30 mouse cellular contexts compared by ENCODE assay signal in the genomic region with DNA sequence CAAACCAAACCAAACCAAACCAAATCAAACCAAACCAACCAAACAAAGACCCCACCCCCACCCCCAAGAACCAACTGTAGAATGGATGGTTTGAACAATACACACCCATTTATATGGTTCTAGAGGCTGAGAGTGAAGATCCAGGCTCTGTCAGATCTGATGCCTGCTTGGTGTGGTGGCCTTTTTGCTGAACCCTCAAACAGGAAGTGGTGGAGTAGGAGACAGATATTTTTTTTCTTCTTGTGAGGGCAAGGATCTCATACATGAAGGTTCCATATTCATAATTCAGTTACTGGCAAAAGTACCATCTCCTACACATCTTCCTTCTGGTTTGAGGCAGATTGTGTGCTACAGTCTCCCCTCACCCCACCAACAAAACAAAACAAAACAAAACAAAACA. TPM values are rescaled to one million over a fixed set of nuclear protein-coding genes. Genes with fewer than 3 reads are reported as not detected.
DNase-seq lines count a peak whose midpoint lies in the region; ATAC-seq and TF ChIP-seq lines count a peak whose summit lies in the region.
"Had no signal": no experiment of that assay in that cellular context is flagged by ENCODE, and none has a peak within 500 bp of the region (broad histone marks: within the 10 kb centered on the region; RNA-seq: fewer than 3 reads in every experiment).

No protein-coding gene starts in this region.

- H3K36me3 ChIP-seq in hindbrain, postnatal 0 days (ENCODE audit: insufficient read depth, low read length) = no peaks in the 10 kb centered on the region
- H3K36me3 ChIP-seq: forebrain, embryonic 10.5 days; heart, embryonic 13.5 days; hindbrain, embryonic 13.5 days; intestine, embryonic 15.5 days; limb, embryonic 15.5 days; lung, embryonic 15.5 days; midbrain, embryonic 15.5 days; neural tube, embryonic 15.5 days had no signal

- H3K9ac ChIP-seq in hindbrain, postnatal 0 days (replicated peaks; ENCODE audit: low read length) = no peak overlapping the region
- H3K9ac ChIP-seq: heart, embryonic 13.5 days; hindbrain, embryonic 13.5 days; intestine, embryonic 15.5 days; limb, embryonic 15.5 days; liver, embryonic 14.5 days; lung, embryonic 15.5 days; midbrain, embryonic 15.5 days; neural tube, embryonic 15.5 days had no signal

- intact Hi-C loops in heart, postnatal 25 days (cut with DNase I) = no loop called here

- no peak for TF ChIP-seq CTCF in hindbrain, postnatal 0 days (IDR thresholded peaks at IDR 0.05; ENCODE audit: low read depth)

- no peak overlapping the region for H3K4me3 ChIP-seq in hindbrain, postnatal 0 days (ENCODE audit: low read length)
- H3K4me3 ChIP-seq: forebrain, embryonic 10.5 days; heart, embryonic 13.5 days; hindbrain, embryonic 13.5 days; intestine, embryonic 15.5 days; limb, embryonic 15.5 days; lung, embryonic 15.5 days; midbrain, embryonic 15.5 days; myocyte; neural tube, embryonic 15.5 days had no signal

- no peaks in the 10 kb centered on the region for H3K27me3 ChIP-seq in hindbrain, postnatal 0 days (ENCODE audit: insufficient read depth, low read length)
- H3K27me3 ChIP-seq: heart, embryonic 13.5 days; hindbrain, embryonic 13.5 days; intestine, embryonic 15.5 days; limb, embryonic 15.5 days; lung, embryonic 15.5 days; midbrain, embryonic 15.5 days; neural tube, embryonic 15.5 days had no signal

- H3K4me1 ChIP-seq in hindbrain, postnatal 0 days (ENCODE audit: insufficient read depth, low read length) = no peaks in the 10 kb centered on the region
- H3K4me1 ChIP-seq: forebrain, embryonic 10.5 days; heart, embryonic 13.5 days; hindbrain, embryonic 13.5 days; intestine, embryonic 15.5 days; limb, embryonic 15.5 days; lung, embryonic 15.5 days; midbrain, embryonic 15.5 days; neural tube, embryonic 15.5 days had no signal

- no peak overlapping the region for H3K27ac ChIP-seq in hindbrain, postnatal 0 days
- H3K27ac ChIP-seq: forebrain, embryonic 10.5 days; heart, embryonic 13.5 days; hindbrain, embryonic 13.5 days; intestine, embryonic 15.5 days; limb, embryonic 15.5 days; liver, embryonic 14.5 days; lung, embryonic 15.5 days; midbrain, embryonic 15.5 days; neural tube, embryonic 15.5 days had no signal

- H3K9me3 ChIP-seq in hindbrain, postnatal 0 days (ENCODE audit: low read length) = no peaks in the 10 kb centered on the region
- H3K9me3 ChIP-seq: forebrain, embryonic 10.5 days; heart, embryonic 13.5 days; hindbrain, embryonic 13.5 days; intestine, embryonic 15.5 days; limb, embryonic 15.5 days; lung, embryonic 15.5 days; midbrain, embryonic 15.5 days; neural tube, embryonic 15.5 days had no signal

- DNase-seq in heart, adult 11 months = peak; percentile 31
- DNase-seq in heart, postnatal 25 days (ENCODE audit: low spot score) = no peak
- DNase-seq in naive thymus-derived CD4-positive, alpha-beta T cell, adult 2 months (ENCODE audit: low read depth) = peak; percentile 65
- DNase-seq in thymus, postnatal 25 days = peak; percentile 33
- DNase-seq in spleen, adult 12 weeks (ENCODE audit: low spot score) = no peak
- no peak for DNase-seq in cerebellum, adult 18-20 months
- DNase-seq in hindbrain, postnatal 0 days (ENCODE audit: low spot score) = no peak
- DNase-seq: adrenal gland, postnatal 14 days; cerebellum, adult 9-11 months; gastrocnemius, postnatal 10 days; heart, adult 18-20 months; heart, postnatal 14 days; kidney, adult 8-10 months; kidney, postnatal 4 days; lung, postnatal 36 days; spleen, adult 18-20 months had no signal

- H3K4me2 ChIP-seq in hindbrain, postnatal 0 days (ENCODE audit: low read depth, low read length) = no peak overlapping the region
- H3K4me2 ChIP-seq: heart, embryonic 13.5 days; hindbrain, embryonic 13.5 days; intestine, embryonic 15.5 days; limb, embryonic 15.5 days; lung, embryonic 15.5 days; midbrain, embryonic 15.5 days; neural tube, embryonic 15.5 days had no signal

- ATAC-seq in common myeloid progenitor, adult 5-6 weeks (replicated peaks; ENCODE audit: low read depth, poor library complexity, severe bottlenecking) = peak; percentile 62
- no peak for ATAC-seq in hindbrain, postnatal 0 days
- ATAC-seq: forebrain, embryonic 16.5 days; intestine, embryonic 15.5 days; midbrain, embryonic 15.5 days had no signal

RNA-seq across cellular contexts. Expression of a gene that starts 36.5 kb away (rescaled TPM):
- under 1 TPM in 1 of 2 experiments, not detected in 1; 0.08 TPM for total RNA-seq in heart, postnatal 25 days (2021)
- 5.2 and 5.3 TPM in 2 replicates for total RNA-seq in common myeloid progenitor, adult 5-6 weeks (2017)
- 0.07 and 0.10 TPM in 2 replicates for total RNA-seq in hindbrain, postnatal 0 days (2014; rRNA removed)
- not detected in 2 replicates for polyA plus RNA-seq in hindbrain, postnatal 0 days (2015; fragmentation: Nextera tagmentation; extraction: Ambion mirVana)
- total RNA-seq: left cerebral cortex, adult 18-20 months had no signal
- polyA plus RNA-seq: forebrain, embryonic 16.5 days; myocyte; testis, adult 2 months had no signal

Comparison
In these comparisons a context has a peak if more than half of its experiments do, and no peak if none do; other contexts are left out.
1. DNase-seq: peak in heart, adult 11 months (single experiment), naive thymus-derived CD4-positive, alpha-beta T cell, adult 2 months (single experiment) and thymus, postnatal 25 days (single experiment); none in heart, postnatal 25 days (single experiment), spleen, adult 12 weeks (single experiment), cerebellum, adult 18-20 months (0 of 2) and hindbrain, postnatal 0 days (single experiment).